Mouse (Mus musculus): ENCODE data around the gene Cct3. TPM values are rescaled to one million over a fixed set of nuclear protein-coding genes. Genes with fewer than 3 reads are reported as not detected.
A peak's percentile ranks its signal among the peaks of the same experiment; 100 is the strongest.

The Cct3 gene
- polyA plus RNA-seq, 1 experiment: 75.3 TPM

DNA sequence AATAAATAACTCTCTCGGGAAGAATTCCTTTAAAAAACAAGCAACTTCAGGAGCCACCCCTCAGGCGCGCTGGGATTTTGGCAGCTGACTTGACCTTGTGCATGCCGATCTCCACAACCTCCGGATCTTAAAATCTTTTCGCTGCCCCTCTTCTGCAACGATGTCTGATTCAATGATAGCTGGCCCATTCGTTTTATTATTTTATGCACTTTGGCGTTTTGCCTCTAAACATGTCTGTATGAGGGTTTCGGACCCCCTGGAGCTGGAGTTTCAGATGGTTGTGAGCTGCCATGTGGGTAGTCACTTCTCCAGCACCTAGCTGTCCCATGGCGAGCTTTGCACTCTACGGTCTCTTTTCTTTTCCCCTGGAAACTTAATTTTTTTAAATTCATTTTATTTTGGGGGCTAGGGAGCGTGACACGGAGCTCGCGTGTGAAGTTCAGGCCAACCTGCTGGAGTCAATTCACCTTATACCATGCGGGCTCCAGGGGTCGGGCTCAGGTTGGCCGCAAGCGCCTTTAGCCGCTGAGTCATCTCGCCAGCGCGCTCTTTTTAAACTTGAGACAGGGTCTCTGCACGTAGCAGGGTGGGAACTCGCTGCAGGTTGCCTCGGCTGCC lies 38.6 kb downstream of the Cct3 start:
- TF ChIP-seq POLR2A (IDR thresholded peaks at IDR 0.05; ENCODE audit: borderline replicate concordance, low read depth, low read length) (no peak), CTCF (IDR thresholded peaks at IDR 0.05; ENCODE audit: low read depth, low read length) (no peak)
- Histone ChIP-seq H3K4me3 (ENCODE audit: insufficient read depth, low read length) (peak overlapping the region; percentile 96), H3K4me1 (ENCODE audit: control insufficient read depth, insufficient read depth, low read length) (peaks cover 21% of the 10 kb centered on the region), H3K27ac (ENCODE audit: insufficient read depth, low read depth, low read length) (peak overlapping the region; percentile 95)

- TF ChIP-seq CTCF (IDR thresholded peaks at IDR 0.05; ENCODE audit: low read depth, low read length) (no peak), POLR2A (IDR thresholded peaks at IDR 0.05; ENCODE audit: borderline replicate concordance, low read depth, low read length) (peak; percentile 74)
- Histone ChIP-seq H3K27ac (ENCODE audit: insufficient read depth, low read depth, low read length) (peak within 1 kb of the TSS; percentile 95), H3K4me3 (ENCODE audit: insufficient read depth, low read length) (peak within 1 kb of the TSS; percentile 96), H3K4me1 (ENCODE audit: control insufficient read depth, insufficient read depth, low read length) (peaks cover 23% of the 10 kb centered on the region)
These were observed 39.4 kb downstream of the Cct3 start, which contains the start of the genes Tmem79 and Smg5 for GRCm38 (mm10) chr3:88336058-88337013. TSS of gene Tmem79 (minus strand) at chr3:88336148. TSS of gene Smg5 (plus strand) at chr3:88336260.

DNA sequence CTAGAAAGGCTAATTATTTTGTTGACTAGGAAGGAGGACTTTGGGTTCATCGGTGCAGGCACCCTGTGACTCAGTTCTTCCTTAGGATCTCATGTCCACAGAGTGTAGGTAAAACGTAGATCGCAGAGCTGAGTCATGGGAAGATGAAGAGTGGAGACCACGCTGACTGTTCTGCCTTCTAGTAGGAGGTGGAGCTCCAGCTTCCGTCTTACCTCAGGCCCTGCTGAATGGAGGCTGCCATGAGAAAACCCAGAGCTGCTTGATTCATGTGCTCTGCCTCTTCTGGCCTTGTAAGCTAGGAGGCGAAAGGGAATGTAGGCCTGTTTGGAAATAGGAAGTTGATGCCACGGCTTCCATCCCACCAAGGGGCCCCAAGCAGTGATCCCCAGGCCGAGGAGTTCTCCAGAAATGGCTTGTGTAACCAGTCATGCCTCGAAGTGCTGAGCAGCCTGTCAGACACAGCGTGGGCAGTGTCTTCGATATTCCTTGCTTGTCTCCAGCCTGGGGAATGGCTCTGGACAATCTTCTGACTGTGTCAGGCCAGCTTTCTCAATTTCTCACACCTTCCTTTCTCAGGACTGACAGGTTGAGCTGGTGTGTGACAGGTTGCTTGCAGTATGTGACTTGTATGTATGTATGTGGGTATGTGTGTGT lies 40.6 kb downstream of the Cct3 start:
- peaks cover 23% of the 10 kb centered on the region for H3K4me1 ChIP-seq (ENCODE audit: control insufficient read depth, insufficient read depth, low read length)
- TF ChIP-seq POLR2A (IDR thresholded peaks at IDR 0.05; ENCODE audit: borderline replicate concordance, low read depth, low read length) (no peak), CTCF (IDR thresholded peaks at IDR 0.05; ENCODE audit: low read depth, low read length) (no peak)
- peak overlapping the region; percentile 36 for H3K4me3 ChIP-seq (ENCODE audit: insufficient read depth, low read length)
- peak overlapping the region; percentile 57 for H3K27ac ChIP-seq (ENCODE audit: insufficient read depth, low read depth, low read length)

- Histone ChIP-seq H3K4me1 (ENCODE audit: control insufficient read depth, insufficient read depth, low read length) (peaks cover 23% of the 10 kb centered on the region), H3K4me3 (ENCODE audit: insufficient read depth, low read length) (no peak overlapping the region), H3K27ac (ENCODE audit: insufficient read depth, low read depth, low read length) (no peak overlapping the region)
- no peak for TF ChIP-seq POLR2A (IDR thresholded peaks at IDR 0.05; ENCODE audit: borderline replicate concordance, low read depth, low read length)
These were observed 41.4 kb downstream of the Cct3 start for GRCm38 (mm10) chr3:88338316-88338715.

DNA sequence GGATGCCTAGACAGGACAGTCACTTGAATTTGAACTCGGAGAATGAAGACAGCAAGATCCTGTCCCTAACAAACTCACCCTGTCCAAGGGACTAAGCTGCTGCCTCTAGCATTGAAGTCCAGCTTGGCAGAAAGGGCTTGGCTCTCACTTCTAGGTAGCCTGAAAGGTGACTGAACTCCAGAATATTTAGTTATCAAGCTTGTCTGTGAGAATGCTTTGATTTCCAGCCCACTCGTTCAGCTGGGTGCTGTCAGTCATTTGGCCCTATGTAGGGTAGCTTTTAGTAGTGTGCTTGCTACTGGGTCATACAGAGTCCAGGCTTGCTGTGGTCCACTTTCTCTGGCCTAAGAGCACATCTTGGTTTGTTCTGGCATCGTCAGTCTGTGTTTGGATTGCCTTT lies 42.1 kb downstream of the Cct3 start:
- TF ChIP-seq CTCF (IDR thresholded peaks at IDR 0.05; ENCODE audit: low read depth, low read length) (no peak), POLR2A (IDR thresholded peaks at IDR 0.05; ENCODE audit: borderline replicate concordance, low read depth, low read length) (no peak)
- 0 out of 2 replicates have a peak overlapping the region, but pooled peaks have one; percentile 4 for H3K27ac ChIP-seq (ENCODE audit: insufficient read depth, low read depth, low read length)
- peaks cover 22% of the 10 kb centered on the region for H3K4me1 ChIP-seq (ENCODE audit: control insufficient read depth, insufficient read depth, low read length)
- no peak overlapping the region for H3K4me3 ChIP-seq (ENCODE audit: insufficient read depth, low read length)

GRCm38 (mm10) chr3:88350732-88351131 lies 53.8 kb downstream of the Cct3 start:
- TF ChIP-seq POLR2A (IDR thresholded peaks at IDR 0.05; ENCODE audit: borderline replicate concordance, low read depth, low read length) (no peak), CTCF (IDR thresholded peaks at IDR 0.05; ENCODE audit: low read depth, low read length) (no peak)
- Histone ChIP-seq H3K27ac (ENCODE audit: insufficient read depth, low read depth, low read length) (no peak overlapping the region), H3K4me1 (ENCODE audit: control insufficient read depth, insufficient read depth, low read length) (no peaks in the 10 kb centered on the region), H3K4me3 (ENCODE audit: insufficient read depth, low read length) (no peak overlapping the region)

DNA sequence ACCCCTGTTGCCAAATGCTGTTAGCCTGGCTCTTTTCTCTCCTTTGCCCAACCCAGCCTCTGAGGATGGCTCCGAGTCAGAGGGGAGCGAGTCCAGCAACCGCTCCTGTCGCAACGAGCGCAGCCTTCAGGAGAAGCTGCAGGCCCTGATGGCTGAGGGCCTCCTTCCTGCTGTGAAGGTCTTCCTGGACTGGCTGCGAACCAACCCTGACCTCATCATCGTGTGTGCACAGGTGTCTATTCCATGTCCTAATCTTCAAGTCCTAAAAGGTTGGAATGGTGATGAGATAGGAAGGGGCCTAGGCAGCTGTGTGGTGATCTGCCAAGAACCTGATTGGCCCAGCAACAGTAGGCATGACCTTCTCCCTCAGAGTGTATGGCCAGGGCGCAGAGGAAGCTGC lies 56.0 kb downstream of the Cct3 start:
- Histone ChIP-seq H3K4me3 (ENCODE audit: insufficient read depth, low read length) (no peak overlapping the region), H3K27ac (ENCODE audit: insufficient read depth, low read depth, low read length) (no peak overlapping the region), H3K4me1 (ENCODE audit: control insufficient read depth, insufficient read depth, low read length) (no peaks in the 10 kb centered on the region)
- TF ChIP-seq POLR2A (IDR thresholded peaks at IDR 0.05; ENCODE audit: borderline replicate concordance, low read depth, low read length): no peak
- TF ChIP-seq CTCF (IDR thresholded peaks at IDR 0.05; ENCODE audit: low read depth, low read length): no peak

GRCm38 (mm10) chr3:88354396-88355165 lies 57.7 kb downstream of the Cct3 start:
- no peaks in the 10 kb centered on the region for H3K4me1 ChIP-seq (ENCODE audit: control insufficient read depth, insufficient read depth, low read length)
- no peak overlapping the region for H3K27ac ChIP-seq (ENCODE audit: insufficient read depth, low read depth, low read length)
- no peak for TF ChIP-seq CTCF (IDR thresholded peaks at IDR 0.05; ENCODE audit: low read depth, low read length)
- H3K4me3 ChIP-seq (ENCODE audit: insufficient read depth, low read length): no peak overlapping the region

GRCm38 (mm10) chr3:88359584-88359983 lies 62.7 kb downstream of the Cct3 start:
- no peak for TF ChIP-seq POLR2A (IDR thresholded peaks at IDR 0.05; ENCODE audit: borderline replicate concordance, low read depth, low read length)
- no peak for TF ChIP-seq CTCF (IDR thresholded peaks at IDR 0.05; ENCODE audit: low read depth, low read length)
- H3K27ac ChIP-seq (ENCODE audit: insufficient read depth, low read depth, low read length): no peak overlapping the region
- no peaks in the 10 kb centered on the region for H3K4me1 ChIP-seq (ENCODE audit: control insufficient read depth, insufficient read depth, low read length)
- no peak overlapping the region for H3K4me3 ChIP-seq (ENCODE audit: insufficient read depth, low read length)

Data from bone marrow macrophage, adult 2 months (primary cell).